16 mouse cellular contexts compared by ENCODE assay signal in genomic region chr13:70902727-70903126, GRCm38 (mm10).
DNase-seq lines count a peak whose midpoint lies in the region; ATAC-seq lines count a peak whose summit lies in the region.
"Had no signal": no experiment of that assay in that cellular context is flagged by ENCODE, and none has a peak within 500 bp of the region (broad histone marks: within the 10 kb centered on the region; RNA-seq: fewer than 3 reads in every experiment).

No protein-coding gene starts in this region.

- no peak for DNase-seq in frontal cortex, postnatal 14 days (ENCODE audit: low spot score in 2 of 2)
- DNase-seq in lung, postnatal 36 days = peak; percentile 1
- DNase-seq in lung, adult 18-20 months = no peak
- peak; percentile 70 for DNase-seq in adrenal gland, adult 2 months
- peak; percentile 22 for DNase-seq in mesoderm, embryonic 11.5 days (ENCODE audit: low read depth, low spot score)
- DNase-seq in cerebellum, postnatal 14 days = no peak
- DNase-seq: cerebellum, adult 9-10 months; embryo, embryonic 11 days; heart, postnatal 4 days; kidney, adult 2 months; kidney, postnatal 25 days; right cerebral cortex, postnatal 4 days; thymus, postnatal 14 days had no signal

- ATAC-seq in frontal cortex, adult (ENCODE audit: low TSS enrichment) = peak; percentile 39; the same call in 1 of the 2 replicates
- ATAC-seq: forebrain, embryonic 14.5 days; hindbrain, postnatal 0 days had no signal

Comparison
In these comparisons a context has a peak if more than half of its experiments do, and no peak if none do; other contexts are left out.
1. DNase-seq: peak in lung, postnatal 36 days (single experiment), adrenal gland, adult 2 months (single experiment) and mesoderm, embryonic 11.5 days (single experiment); none in frontal cortex, postnatal 14 days (0 of 2), lung, adult 18-20 months (0 of 2) and cerebellum, postnatal 14 days (0 of 2).